Mouse (Mus musculus) forelimb bud, embryonic 11.5 days (tissue): ENCODE measurements around the gene Wdr4.
"Not testable (repeated sequence)": the region's sequence is repeated elsewhere in the genome, so short reads cannot be mapped to it uniquely, and the experiment has no call there.

ENCODE experiments used
- DNase-seq: peaks from one replicate; pipeline ENCODE4 v3.0.0-alpha.2; 2012; ENCODE audit warnings: low read depth, low spot score

Gene Wdr4

GRCm38 (mm10) chr17:31519946-31520838, at the start of gene Wdr4, which contains the start of gene Ndufv3:
Wdr4 (minus strand) TSS chr17:31519980.
Ndufv3 (plus strand) TSS chr17:31520115.
- DNase-seq, result peak; percentile 99

- DNase-seq, result no peak
Observed at GRCm38 (mm10) chr17:31566276-31566675, 46.5 kb upstream of the Wdr4 start.

- peak; percentile 63 for DNase-seq
Observed at GRCm38 (mm10) chr17:31565141-31566056, 45.6 kb upstream of the Wdr4 start.

GRCm38 (mm10) chr17:31564858-31565140, 45.0 kb upstream of the Wdr4 start:
- no peak for DNase-seq

- DNase-seq, result peak; percentile 100
Observed at GRCm38 (mm10) chr17:31564015-31564857, 44.5 kb upstream of the Wdr4 start, which contains the start of gene Pknox1. Pknox1 (plus strand) TSS chr17:31564734.

GRCm38 (mm10) chr17:31563632-31564014, 43.8 kb upstream of the Wdr4 start:
- DNase-seq, result no peak

GRCm38 (mm10) chr17:31559021-31559789, 39.4 kb upstream of the Wdr4 start:
- DNase-seq, result no peak

GRCm38 (mm10) chr17:31557947-31558542, 38.3 kb upstream of the Wdr4 start:
- no peak for DNase-seq

- peak; percentile 90 for DNase-seq
Observed at GRCm38 (mm10) chr17:31557124-31557880, 37.5 kb upstream of the Wdr4 start.

- DNase-seq, result no peak
Observed at GRCm38 (mm10) chr17:31556253-31556652, 36.5 kb upstream of the Wdr4 start.

GRCm38 (mm10) chr17:31552601-31553000, 32.8 kb upstream of the Wdr4 start:
- not testable (repeated sequence) for DNase-seq

GRCm38 (mm10) chr17:31549389-31549788, 29.6 kb upstream of the Wdr4 start:
- no peak for DNase-seq

- no peak for DNase-seq
Observed at GRCm38 (mm10) chr17:31547974-31548373, 28.2 kb upstream of the Wdr4 start.

GRCm38 (mm10) chr17:31546444-31547196, 26.8 kb upstream of the Wdr4 start:
- no peak for DNase-seq

GRCm38 (mm10) chr17:31543574-31543973, 23.8 kb upstream of the Wdr4 start:
- DNase-seq, result no peak

- peak; percentile 60 for DNase-seq
Observed at GRCm38 (mm10) chr17:31541460-31541831, 21.7 kb upstream of the Wdr4 start.

- no peak for DNase-seq
Observed at GRCm38 (mm10) chr17:31540809-31541459, 21.2 kb upstream of the Wdr4 start.

- no peak for DNase-seq
Observed at GRCm38 (mm10) chr17:31540101-31540500, 20.3 kb upstream of the Wdr4 start.
